Mouse (Mus musculus) kidney, postnatal 4 days (tissue): ENCODE measurements at regions not wholly inside any gene's neighbourhood (a gene's known extent, or its start where the extent isn't known, plus 50 kb on each side); places are given as distances from the start of the nearest gene placed in this dataset.
A peak's percentile ranks its signal among the peaks of the same experiment; 100 is the strongest.
"Not testable (repeated sequence)": the region's sequence is repeated elsewhere in the genome, so short reads cannot be mapped to it uniquely, and the experiment has no call there.

Experiments used
- DNase-seq, 2 experiments: peaks; one replicate each; pipeline ENCODE4 v3.0.0; 2021; ENCODE audit warnings: mixed read lengths in 2 of 2

DNA sequence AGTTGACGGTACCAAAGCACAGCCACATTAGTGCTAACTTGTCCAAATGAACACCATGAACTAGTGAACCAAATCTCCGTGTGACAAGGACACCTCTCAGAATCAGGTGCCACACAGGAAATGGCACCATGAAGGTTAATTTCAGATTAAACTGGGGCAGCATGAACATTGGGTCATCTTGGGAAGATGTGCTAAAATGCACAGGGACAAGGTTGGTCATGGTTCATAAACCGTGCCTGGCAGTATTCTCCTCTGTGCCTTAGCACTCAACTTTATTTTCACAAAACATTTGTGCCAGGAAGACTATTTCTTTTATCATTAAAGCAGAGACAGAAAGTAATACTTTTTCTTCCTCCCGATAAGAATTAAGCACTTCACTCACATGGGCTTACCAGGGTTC, 672.6 kb downstream of the Rwdd3 start:
- DNase-seq = no peak

DNA sequence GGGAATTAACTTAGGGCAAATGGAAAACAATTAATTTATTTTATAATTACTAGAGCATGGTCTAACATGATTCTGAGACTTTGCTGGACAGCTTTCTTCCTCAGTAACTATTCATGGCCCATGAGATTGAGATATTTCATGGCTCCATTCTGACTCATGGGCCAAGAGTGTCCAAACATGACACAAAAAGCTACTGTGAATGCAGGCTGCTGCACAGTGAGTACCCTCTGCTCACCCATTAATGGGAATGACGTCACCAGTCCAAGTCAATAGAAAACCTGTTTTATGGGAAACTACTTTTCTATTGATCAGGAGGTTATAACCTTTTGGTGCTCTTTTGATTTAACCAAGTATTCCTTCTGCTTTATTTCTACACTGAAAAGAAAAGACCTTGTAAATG, 693.6 kb downstream of the Rwdd3 start:
- no peak for DNase-seq

DNA sequence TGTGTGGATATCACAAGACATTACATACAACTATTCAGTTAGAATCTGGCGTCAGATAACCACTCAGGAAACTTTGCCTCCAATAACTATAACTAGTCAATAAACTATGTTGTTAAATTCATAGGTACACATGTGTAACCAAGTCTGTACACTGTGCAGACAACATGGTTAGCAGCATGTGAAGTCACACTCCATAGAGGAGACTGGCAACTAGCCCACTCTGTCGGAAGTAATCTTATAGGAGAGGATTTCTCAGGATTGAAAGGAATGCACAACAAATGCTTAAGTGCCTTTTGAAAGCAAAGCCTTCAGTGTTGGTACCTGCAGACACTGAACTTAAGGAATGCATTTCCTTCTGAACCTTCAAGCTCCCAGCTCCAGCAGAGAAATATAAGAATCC, 693.0 kb upstream of the Ptbp2 start:
- DNase-seq = no peak

DNA sequence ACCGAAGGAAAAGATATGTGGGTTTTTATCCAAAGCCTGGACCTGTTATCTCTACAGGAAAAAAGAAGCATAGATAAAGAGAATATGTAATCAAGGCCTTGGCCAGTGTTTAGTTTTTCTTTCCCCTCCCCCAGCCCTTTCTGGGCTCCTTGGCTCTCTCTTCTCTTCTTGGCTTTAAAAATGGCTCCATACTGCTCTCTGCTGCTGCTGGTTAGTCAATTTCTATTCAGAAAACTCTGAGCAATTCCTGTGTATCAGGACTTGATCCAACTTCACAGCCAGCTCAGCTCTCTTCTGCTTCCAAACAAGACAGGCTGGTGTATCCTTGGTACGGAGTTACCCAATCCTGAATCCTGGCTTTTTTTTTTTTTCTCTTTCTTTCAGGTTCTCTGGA, 689.4 kb upstream of the Ptbp2 start:
- peak; percentile 7 to 33 for DNase-seq

DNA sequence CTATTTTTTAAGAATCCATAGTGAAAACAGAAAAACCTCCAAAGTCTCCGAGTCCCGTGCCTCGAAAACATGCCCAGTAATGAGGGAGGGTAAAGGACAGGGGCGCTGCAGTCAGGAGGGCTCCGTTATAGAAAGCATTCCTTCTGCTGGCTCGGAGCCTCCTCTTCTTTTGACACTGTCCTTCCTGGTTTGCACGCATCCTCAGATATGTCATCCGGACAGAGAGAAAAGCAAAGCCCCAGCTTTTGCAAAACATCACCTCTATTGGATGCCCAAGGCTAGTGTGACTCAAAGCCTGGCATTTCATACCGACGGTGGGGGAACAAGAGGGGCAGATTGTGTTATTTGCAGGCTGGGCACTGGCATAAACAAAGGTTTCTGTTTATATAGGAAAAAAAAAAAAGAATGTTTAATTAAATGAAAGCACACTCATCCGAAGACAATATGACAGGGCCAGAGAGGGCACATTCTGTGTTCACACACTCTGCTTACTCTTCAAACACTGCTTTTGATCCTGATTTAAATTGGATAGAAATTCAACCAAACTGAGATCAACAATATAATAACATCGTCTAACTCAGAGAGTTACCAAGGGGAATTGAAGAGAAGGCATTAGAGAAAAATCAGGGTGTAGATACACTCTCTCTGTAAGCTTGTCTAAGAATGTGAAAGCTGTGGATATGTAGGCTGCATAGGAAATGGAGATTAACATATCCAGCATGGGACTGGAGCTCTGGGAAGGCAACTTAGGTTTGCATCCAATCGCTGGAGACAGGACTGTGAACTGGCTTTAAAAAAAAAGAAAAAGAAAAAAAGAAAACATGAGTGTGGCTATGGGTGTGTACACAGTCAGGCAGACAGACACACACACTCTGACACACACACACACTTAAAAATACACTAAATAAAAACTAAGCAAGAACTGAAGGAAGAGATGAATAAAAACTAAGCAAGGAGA, 688.7 kb upstream of the Ptbp2 start:
- no peak for DNase-seq

DNA sequence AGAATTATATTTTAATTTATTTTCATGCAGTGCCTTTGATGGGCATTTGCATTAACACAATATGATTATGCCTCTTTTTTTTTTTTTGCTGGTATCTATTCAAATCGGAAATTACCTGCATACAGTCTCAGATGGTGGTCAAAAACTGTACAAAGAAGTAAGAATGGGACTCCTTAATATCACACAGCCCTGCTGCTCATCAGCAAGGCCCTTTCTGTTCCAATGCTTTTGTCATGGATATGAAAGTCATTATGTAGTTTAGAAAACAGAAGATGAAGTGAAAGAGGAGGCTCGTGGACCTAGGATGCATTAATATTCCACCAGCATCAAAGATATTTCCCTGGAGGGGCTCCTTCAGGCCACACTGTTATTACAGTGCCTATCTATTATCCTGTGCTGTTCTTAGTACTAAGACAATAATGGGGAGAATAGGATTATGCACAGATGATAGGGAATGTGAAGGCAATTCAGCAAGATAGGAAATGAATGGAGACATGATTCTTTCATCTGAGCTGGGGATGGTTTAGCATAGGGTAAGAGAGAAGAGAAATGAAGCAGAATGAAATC, 687.7 kb upstream of the Ptbp2 start:
- DNase-seq = no peak

DNA sequence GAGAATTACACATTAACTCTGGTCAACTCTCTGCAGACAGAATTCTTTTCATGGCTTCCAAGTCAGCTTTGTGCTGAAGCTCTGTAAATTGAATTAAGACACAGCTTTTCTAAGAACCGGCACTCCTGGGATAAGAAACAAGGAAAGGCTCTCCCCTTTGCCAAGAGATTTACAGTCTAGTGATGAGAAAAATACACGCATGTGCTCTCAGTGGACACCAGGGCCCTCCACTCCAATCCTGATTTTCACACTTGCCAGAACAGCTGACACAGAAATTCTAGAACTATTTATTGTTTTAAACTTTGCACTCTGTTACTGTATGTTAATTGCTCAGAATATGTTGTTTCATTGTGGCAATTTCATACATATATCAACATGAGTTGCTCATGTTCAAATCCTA, 684.6 kb upstream of the Ptbp2 start:
- no peak for DNase-seq

DNA sequence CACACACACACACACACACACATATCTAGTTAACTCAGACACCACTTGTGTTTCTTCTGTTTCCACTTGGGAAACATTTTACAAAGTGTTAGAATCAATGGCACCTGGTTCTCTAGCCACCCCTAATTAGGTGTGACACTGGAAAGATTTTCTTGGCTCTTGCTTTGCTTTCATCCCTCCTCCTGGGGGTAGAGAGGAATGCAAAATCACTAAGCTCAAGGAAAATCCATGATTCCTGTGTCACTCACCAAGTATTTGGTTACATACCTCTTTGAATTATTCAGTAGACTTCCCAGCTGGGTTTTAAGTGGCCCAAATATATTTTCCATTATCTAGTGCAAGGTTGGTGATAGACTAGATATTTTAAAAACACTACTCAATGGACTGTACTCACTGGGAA, 676.5 kb upstream of the Ptbp2 start:
- no peak for DNase-seq

DNA sequence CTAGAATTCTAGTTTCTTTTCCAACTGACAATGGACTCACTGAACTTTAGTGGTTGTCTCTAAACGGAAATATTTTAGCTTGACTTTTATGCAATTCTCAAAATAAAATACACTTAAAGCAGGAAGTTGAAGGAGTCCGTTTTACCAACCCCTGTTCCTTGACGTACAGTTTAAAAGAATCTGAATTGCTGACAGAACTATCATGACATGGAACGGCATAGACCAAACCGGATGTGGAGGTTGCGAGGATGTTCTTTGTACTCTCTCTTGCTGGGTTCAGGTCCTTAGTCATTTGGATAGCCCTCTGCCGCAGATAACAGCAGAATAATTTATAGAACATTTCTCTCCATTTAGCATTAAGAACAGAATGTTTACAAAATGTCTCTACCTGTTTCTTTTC, 673.6 kb upstream of the Ptbp2 start:
- DNase-seq = no peak

DNA sequence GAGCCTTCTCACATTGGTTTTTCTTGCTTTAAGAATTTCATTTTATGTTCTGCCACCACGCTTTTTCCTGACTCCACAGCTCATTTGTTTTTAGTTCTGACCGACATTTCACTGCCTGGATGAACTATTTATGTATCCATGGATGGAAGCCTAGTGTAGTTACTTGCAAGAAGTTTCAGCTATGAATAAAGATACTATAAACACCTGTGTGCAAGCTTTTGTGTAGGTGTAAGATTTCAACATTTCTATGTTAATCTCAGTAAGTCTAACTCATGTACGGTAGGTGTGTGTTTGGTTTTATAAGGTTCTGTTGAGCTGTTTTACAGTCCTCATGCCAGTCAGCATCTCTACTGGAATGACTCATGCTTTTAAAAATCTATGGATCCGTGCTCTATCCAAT, 656.9 kb upstream of the Ptbp2 start:
- DNase-seq = no peak

DNA sequence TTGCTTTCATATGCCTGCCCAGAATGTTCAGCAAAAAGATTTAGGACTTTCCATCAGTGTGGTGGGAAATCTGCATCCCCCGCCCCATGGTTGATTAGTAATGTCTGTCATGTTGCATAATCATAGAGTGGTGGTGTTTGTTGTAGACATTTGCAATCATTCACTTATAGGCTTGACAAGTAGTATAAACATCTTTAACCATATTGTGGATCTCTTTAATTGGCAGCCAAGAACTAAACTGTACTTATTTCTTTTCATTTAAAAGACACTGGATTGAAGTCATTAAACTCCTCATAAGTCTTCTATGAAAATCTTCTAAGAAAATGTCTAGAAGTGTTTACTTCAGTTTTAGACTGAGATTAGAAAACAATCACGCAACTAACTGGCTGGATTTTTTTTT, 646.0 kb upstream of the Ptbp2 start:
- DNase-seq = no peak

DNA sequence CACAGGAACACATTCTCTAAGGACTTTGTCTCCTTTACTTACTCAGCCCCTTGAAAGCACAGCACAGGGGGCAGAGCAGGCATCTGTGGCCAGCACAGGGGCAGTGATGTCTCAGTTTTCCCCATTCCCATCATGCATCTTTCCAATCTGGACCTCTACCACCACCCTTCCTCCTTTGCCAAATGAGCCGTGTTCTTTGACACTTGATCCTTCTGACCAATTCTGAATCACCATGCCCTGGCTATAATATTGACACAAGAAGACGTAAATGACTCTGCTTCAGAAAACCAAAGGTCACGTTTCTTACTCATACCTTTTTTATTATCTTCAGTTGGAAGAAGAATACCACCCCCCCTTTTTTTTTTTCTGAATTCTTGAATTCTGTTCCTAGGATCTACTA, 632.4 kb upstream of the Ptbp2 start:
- DNase-seq = no peak

DNA sequence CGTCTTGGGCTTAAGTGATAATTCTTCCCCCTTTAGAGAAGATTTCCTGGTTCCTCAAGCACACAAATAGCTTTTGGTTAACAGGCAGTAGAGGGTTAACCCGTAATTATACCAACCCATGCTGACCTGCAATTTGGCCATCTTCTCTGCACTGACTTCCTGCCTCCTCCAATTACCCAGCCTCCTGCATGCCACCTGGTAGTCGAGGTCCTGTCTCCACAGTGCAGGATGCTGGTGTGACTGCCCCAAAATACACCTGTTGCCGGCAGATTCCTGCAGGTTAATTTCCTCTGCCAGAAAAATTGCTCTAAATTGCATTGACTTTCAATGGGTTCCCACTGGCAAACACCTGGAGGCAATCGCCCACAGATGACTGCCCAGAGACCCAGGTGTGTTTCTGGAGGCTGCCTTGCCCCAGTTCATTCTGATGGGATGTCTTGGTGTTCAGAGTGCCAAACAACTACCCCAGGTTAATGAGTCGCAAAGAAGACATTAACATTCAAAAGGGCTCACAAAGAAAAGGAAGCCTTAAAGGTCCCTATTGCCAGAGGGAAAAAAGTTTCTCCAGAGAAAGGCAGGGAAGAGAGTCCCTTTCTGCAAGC, 591.5 kb upstream of the Ptbp2 start:
- DNase-seq = peak; percentile 21 to 47

DNA sequence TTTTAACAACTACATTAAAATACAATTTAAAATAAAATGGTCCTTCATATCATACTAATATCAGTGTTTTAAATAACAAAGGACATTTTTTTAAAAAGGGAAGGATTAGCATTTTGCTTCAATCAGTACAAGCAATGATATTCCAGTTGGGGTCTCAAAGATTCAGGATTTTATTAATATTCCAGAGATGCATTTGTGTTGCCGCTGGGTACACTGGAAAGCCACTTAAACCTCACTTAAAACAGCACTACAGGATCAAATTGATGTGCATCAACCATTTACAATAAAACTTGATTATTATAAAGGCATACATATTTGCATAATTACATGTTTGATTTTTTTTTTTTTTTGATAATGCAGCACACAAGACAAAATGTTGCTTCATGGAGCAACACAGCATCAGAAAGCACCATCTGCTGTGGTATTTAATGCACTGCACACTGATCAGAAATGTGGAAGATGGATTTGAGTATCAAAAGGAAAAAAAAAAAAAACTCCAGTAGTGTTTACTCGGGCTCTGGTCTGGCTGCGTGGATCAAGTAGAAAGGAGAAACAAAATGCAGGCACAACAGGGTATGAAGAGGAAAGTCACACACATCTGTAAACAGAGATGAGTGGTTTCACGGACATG, 558.6 kb upstream of the Ptbp2 start:
- DNase-seq = no peak

DNA sequence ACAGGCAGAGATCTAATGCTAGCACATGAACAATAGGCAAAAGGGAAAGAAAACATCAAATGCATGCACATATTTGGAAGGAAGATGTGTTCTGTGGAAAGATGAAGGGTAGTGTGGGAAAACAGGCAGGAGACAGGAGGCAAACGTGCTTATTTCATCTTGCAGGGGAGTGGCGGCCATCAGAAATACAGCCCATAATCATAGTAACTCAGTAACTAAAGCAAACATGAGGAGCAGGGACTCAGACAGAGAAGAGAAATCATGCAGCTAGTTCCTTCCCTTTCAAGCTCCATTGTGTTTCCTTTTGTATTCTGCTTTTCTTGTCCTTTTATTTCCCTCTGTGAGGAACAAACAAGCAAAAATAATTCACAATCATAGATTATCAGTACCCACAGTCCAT, 557.6 kb upstream of the Ptbp2 start:
- DNase-seq = no peak

DNA sequence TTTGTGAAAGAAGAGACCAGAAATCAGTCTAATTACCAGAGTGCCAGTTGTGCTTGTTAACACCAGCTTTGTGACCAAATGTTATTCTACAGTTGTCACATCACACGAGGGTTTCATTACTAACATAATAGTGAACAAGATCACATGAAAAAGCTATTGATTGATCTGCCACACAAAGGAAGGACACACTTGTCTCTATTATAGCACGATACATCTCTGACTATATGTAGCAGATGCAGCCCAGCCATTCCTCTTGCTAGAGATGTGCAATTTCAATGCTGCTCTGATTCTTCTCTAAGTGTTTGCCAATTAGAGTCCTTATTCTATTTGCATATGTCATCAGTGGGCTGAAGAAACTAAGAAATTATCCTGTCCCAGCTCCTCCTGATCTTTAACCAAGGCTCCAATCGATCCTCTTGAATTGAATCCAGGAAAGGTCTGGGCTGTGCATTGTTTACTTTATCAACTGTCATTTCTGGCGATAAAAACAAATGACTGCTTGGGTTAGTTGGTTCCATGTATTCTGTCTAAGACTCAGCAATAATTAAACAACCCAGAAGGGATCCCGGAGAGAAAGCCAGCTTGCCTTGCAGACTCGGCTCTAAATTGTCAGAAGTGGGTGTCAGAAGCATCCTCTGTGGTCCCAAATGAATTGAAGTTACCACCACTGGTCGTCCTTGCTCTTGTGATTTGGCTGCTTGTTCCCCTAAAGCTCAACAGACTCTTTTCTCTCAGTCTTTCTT, 551.7 kb upstream of the Ptbp2 start:
- DNase-seq = no peak

DNA sequence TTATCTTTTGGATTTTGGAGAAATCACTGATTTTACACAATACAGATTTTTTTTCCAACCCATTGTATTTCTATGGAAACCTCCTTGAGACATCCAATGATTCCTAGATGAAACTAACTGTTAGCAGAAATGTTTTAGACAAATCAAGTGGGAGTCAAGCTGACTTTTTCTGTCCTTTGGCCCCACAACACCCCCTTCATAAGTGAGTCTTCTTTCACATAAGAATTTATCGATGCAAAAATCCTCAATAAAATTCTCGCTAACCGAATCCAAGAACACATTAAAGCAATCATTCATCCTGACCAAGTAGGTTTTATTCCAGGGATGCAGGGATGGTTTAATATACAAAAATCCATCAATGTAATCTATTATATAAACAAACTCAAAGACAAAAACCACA, 522.8 kb upstream of the Ptbp2 start:
- not testable (repeated sequence) for DNase-seq

DNA sequence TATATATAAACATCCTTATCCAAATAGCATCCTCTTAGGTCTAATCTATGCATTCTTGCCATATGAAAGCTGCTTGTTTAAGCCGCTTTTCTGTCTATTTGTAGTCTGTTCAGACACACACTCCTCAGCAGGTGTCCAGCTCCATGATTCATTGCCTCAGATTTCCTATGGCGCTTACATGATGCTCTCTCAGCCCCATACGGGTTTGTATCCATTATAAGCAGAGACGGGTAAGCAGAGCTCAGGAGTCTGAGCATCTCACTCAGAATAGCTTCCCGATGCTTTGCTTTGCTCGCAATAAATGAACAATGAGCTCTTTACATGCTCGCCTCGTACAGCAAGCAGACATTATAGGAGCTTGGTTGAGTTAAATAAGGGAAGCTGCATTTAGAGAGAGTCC, 521.3 kb upstream of the Ptbp2 start:
- DNase-seq = no peak
